Mouse (Mus musculus) heart, adult 2 months (tissue): ENCODE data around the gene Grtp1. TPM values are rescaled to one million over a fixed set of nuclear protein-coding genes. Genes with fewer than 3 reads are reported as not detected.
A peak's percentile ranks its signal among the peaks of the same experiment; 100 is the strongest.

Experiments
- DNase-seq, 2 experiments: peaks; one replicate each; pipeline ENCODE4 v3.0.0; 2021
- H3K27ac ChIP-seq: fragments of 200-600 bp; 2 replicates; pipeline ENCODE4 v1.8.1; 2022
- H3K27me3 ChIP-seq: fragments of 200-500 bp; 2 replicates; pipeline ENCODE4 v1.6.1; 2012; ENCODE audit warnings: mild to moderate bottlenecking, low read length, inconsistent platforms, mixed read lengths; ENCODE audit not compliant: control insufficient read depth, insufficient read depth
- H3K36me3 ChIP-seq: fragments of 200-500 bp; 2 replicates; pipeline ENCODE4 v1.6.1; 2012; ENCODE audit warnings: low read length, inconsistent platforms; ENCODE audit not compliant: control insufficient read depth, insufficient read depth
- H3K4me1 ChIP-seq: fragments of 200-500 bp; 2 replicates; pipeline ENCODE4 v1.6.1; 2011; ENCODE audit warnings: low read length; ENCODE audit not compliant: control insufficient read depth, insufficient read depth
- H3K4me3 ChIP-seq: fragments of 200-600 bp; 2 replicates; pipeline ENCODE4 v1.8.1; 2022
- H3K79me2 ChIP-seq: fragments of 200-500 bp; replicated peaks from 2 replicates; pipeline ENCODE4 v1.6.1; 2012; ENCODE audit warnings: mild to moderate bottlenecking, inconsistent platforms, low read length, moderate library complexity, mixed read lengths; ENCODE audit not compliant: control insufficient read depth, insufficient read depth
- H3K9ac ChIP-seq: fragments of 200-500 bp; 2 replicates; pipeline ENCODE4 v1.6.1; 2012; ENCODE audit warnings: low read depth, mild to moderate bottlenecking, control low read depth, inconsistent platforms, low read length, mixed read lengths
- CTCF ChIP-seq: fragments of 200-600 bp; IDR thresholded peaks from 2 replicates; pipeline ENCODE4 v1.8.1; 2022; ENCODE audit warnings: antibody characterized with exemption, mild to moderate bottlenecking, moderate library complexity
- EP300 ChIP-seq: fragments of 200-500 bp; IDR thresholded peaks from 2 replicates; pipeline ENCODE4 v1.6.1; 2011; ENCODE audit warnings: low read depth, low read length, control low read depth; ENCODE audit not compliant: insufficient read depth
- POLR2A ChIP-seq: fragments of 200-500 bp; IDR thresholded peaks from 2 replicates; pipeline ENCODE4 v1.6.1; 2011; ENCODE audit warnings: mild to moderate bottlenecking, low read depth, low read length, control low read depth; ENCODE audit not compliant: insufficient read depth
- WGBS: fragments of 180-500 bp; shearing (Covaris S2); methylation state at CpG from one replicate; pipeline ENCODE4 v1.1.7; 2018; 5-methylcytosine and 5-hydroxymethylcytosine counted together
- intact Hi-C: fragments of 180-260 bp; cut with DNase I; formaldehyde crosslinking; loops from one replicate; pipeline ENCODE4 v1.15.1; 2025
- polyA plus RNA-seq: library from polyadenylated mRNA; depleted of rRNA; stranded (reverse); fragments of >200 nt; gene quantifications from 2 replicates; pipeline ENCODE4 v1.2.3, GENCODE M21; 2012
- total RNA-seq, 2 experiments: library from RNA; stranded (reverse); gene quantifications; 2 replicates each; pipeline ENCODE4 v1.2.3; 2021

The Grtp1 gene
- total and polyA plus RNA-seq, 3 experiments, result 3.8 to 5.1 (median 3.9) TPM

DNA sequence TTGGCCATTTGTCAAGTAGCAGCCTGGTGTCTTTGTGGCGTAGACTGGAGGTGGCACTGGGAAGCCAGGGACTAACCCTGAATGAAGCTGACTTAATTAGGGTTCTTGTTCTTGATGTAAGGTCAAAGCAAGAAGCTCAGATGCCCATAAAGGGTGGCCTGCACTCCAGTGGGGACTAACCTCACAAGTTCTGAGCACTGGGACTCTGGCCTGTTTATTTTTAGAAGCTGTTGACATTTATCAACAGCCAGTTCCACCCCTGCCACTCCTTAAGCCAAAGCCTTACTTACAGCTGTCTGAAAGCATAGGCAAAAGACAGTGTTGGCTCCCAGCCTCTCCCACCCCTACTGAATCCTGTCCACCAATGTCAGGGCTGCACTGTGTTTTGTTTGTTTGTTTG lies 9.3 kb upstream of the Grtp1 start:
- no peaks in the 10 kb centered on the region for H3K79me2 ChIP-seq
- H3K27ac ChIP-seq, result peak overlapping the region; percentile 84
- TF ChIP-seq EP300, result no peak
- 0 out of 2 replicates have a peak, but pooled peaks have one; percentile 25 for TF ChIP-seq POLR2A
- peak; percentile 38 to 59 for DNase-seq
- H3K4me1 ChIP-seq, result peaks cover 6% of the 10 kb centered on the region
- H3K27me3 ChIP-seq, result no peaks in the 10 kb centered on the region
- 40% methylated on average over 1 of the region's 1 CpGs for WGBS
- no peak overlapping the region for H3K4me3 ChIP-seq
- intact Hi-C loops, result loop anchor here (5.0 to 10.0 kb wide), 3 partner anchors 55 to 312 kb away; partner anchors contain the start of genes Cul4a, Lamp1 and Pcid2
- H3K36me3 ChIP-seq, result no peaks in the 10 kb centered on the region
- 0 out of 2 replicates have a peak overlapping the region, but pooled peaks have one; percentile 3 for H3K9ac ChIP-seq

DNA sequence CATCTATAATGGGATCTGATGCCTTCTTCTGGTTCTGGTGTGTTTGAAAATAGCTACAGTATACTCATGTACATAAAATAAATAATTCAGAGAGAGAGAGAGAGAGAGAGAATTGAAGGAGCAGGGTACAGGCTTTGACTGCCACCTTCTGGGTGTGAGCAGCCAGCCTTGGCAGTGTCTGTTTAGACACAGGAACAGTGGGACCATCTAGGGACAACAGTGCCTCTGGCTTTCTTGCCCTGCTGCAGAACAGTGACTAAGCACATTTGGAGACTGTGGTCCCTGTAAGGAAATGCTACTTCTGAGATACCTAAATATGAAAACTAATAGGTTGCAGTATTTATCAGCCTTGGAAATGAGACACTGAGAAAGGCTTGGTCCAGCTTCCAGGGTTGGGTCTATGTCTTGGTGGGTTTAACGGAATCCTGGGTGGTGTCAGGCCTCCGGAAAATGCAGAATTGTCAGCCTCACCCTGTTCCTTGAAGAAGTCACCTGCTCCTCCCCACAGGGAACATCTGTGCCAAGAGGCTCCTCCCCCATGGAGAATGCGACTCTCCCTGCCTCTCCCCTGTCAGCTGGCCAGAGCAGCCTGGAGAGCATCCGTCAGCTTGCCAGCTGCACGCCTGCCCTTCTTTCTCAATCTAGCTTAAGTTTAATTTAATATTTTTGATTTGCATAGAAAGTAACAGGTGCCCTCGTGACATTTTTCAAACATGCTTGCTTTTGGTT lies 8.4 kb upstream of the Grtp1 start:
- Histone ChIP-seq H3K36me3 (no peaks in the 10 kb centered on the region), H3K79me2 (no peaks in the 10 kb centered on the region), H3K4me1 (peaks cover 6% of the 10 kb centered on the region), H3K27ac (peak overlapping the region; percentile 84), H3K4me3 (no peak overlapping the region), H3K27me3 (no peaks in the 10 kb centered on the region), H3K9ac (peak overlapping the region; percentile 18; the same call in 1 of the 2 replicates)
- WGBS, result 19% methylated on average over 6 of the region's 6 CpGs
- peak; percentile 54 to 75 for DNase-seq
- intact Hi-C loops, result loop anchor here (5.0 to 10.0 kb wide), 3 partner anchors 54 to 311 kb away; partner anchors contain the start of genes Cul4a, Lamp1 and Pcid2
- 0 out of 2 replicates have a peak, but pooled peaks have one; percentile 48 for TF ChIP-seq EP300
- TF ChIP-seq POLR2A, result no peak
- TF ChIP-seq CTCF, result peak; percentile 70

DNA sequence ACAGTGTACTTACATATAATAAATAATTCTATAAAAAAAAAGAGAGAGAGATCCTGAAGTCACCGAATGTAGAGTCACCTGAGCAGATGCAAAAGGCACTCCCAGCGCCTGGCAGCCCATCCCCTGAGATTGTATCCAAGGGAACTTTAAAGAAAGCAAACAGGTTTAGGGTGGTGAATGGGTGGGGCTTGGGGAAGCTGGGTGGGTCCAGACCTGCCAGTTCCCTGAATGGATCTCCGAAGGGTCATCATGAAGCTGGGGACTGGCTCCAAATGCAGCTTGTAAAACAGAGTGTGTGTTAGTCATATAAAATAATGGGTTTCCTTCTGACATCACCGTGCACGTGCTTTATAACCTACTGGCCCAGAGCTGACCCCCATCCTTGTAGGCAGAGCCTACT lies 5.9 kb upstream of the Grtp1 start:
- H3K27me3 ChIP-seq, result no peaks in the 10 kb centered on the region
- TF ChIP-seq EP300 (no peak), POLR2A (no peak), CTCF (no peak)
- no peaks in the 10 kb centered on the region for H3K36me3 ChIP-seq
- 61% methylated on average over 5 of the region's 5 CpGs for WGBS
- intact Hi-C loops, result loop anchor here (5.0 to 10.0 kb wide), 3 partner anchors 51 to 309 kb away; partner anchors contain the start of genes Cul4a, Lamp1 and Pcid2
- peaks cover 3% of the 10 kb centered on the region for H3K4me1 ChIP-seq
- no peaks in the 10 kb centered on the region for H3K79me2 ChIP-seq
- DNase-seq, result no peak
- H3K9ac ChIP-seq, result no peak overlapping the region
- no peak overlapping the region for H3K4me3 ChIP-seq
- no peak overlapping the region for H3K27ac ChIP-seq

DNA sequence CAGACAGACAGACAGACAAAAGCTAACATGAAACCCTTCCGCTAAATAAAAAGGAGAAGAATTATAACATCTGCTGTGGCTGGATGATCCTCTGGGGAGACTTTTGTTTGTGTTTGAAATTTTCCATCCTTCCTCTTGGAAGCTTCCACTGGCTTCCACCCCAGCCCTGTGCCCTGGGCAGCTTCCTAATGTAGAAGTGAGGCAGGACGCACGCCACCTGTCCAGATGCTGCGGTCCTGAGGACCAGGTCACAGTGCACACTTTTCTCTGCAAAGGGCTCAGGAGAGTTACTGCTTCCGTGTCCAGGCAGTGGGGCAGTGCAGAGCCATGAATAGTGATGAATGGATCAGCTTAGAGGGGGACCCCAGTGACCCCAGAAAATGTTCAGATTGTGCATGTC lies 4.9 kb upstream of the Grtp1 start:
- no peaks in the 10 kb centered on the region; the same call in 1 of the 2 replicates for H3K27me3 ChIP-seq
- WGBS, result 66% methylated on average over 5 of the region's 5 CpGs
- H3K27ac ChIP-seq, result no peak overlapping the region
- no peak overlapping the region for H3K4me3 ChIP-seq
- intact Hi-C loops, result loop anchor here (5.0 to 10.0 kb wide), 3 partner anchors 51 to 308 kb away; partner anchors contain the start of genes Cul4a, Lamp1 and Pcid2
- no peaks in the 10 kb centered on the region for H3K79me2 ChIP-seq
- H3K9ac ChIP-seq, result no peak overlapping the region
- H3K4me1 ChIP-seq, result no peaks in the 10 kb centered on the region; the same call in 1 of the 2 replicates
- no peaks in the 10 kb centered on the region for H3K36me3 ChIP-seq
- no peak for TF ChIP-seq CTCF
- TF ChIP-seq POLR2A, result no peak
- TF ChIP-seq EP300, result no peak
- no peak for DNase-seq

DNA sequence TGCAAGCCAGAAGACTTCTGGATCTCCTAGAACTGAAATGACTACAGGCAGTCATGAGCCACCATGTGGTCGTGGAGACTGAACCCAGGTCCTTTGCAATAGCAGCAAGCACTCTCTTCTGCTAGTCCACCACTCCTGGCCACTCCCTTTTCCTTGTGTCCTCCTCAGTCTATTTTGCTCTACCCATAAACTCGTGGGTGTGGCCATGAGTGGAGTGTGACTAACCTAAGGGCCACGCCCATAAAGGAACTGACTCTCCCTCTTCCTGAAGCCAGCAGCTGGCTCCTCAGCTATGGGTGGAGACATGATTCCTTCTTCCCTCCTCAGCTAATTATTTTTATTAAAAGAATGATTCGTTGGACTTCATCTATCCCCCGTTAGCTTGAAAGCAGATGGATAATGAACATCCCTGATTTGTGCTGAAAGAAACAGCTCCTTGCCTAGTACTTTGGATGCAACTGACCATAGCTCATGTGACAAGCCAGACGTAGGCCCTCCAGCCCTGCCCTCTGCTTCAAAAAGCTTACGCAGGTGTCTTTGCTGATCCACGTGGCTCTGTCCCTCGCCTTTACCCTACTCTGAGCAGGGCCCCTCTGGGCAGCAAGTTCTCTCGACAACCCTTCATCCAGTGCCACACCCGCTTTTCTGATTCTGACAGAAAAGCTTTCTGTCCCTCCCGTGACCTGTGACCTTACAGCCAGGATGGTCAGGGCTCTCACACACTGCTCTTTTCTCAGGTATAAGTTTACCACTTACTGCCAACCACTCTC lies 4.1 kb upstream of the Grtp1 start:
- intact Hi-C loops, result loop anchor here (5.0 to 10.0 kb wide), 3 partner anchors 50 to 307 kb away; partner anchors contain the start of genes Cul4a, Lamp1 and Pcid2
- WGBS, result 60% methylated on average over 12 of the region's 12 CpGs
- DNase-seq, result no peak
- peaks cover 2% of the 10 kb centered on the region for H3K27me3 ChIP-seq
- H3K79me2 ChIP-seq, result no peaks in the 10 kb centered on the region
- H3K4me1 ChIP-seq, result no peaks in the 10 kb centered on the region; the same call in 1 of the 2 replicates
- H3K4me3 ChIP-seq, result no peak overlapping the region
- H3K27ac ChIP-seq, result 0 out of 2 replicates have a peak overlapping the region, but pooled peaks have one; percentile 6
- no peaks in the 10 kb centered on the region for H3K36me3 ChIP-seq
- TF ChIP-seq CTCF (no peak), POLR2A (no peak), EP300 (no peak)
- H3K9ac ChIP-seq, result no peak overlapping the region
